In the genomic region with DNA sequence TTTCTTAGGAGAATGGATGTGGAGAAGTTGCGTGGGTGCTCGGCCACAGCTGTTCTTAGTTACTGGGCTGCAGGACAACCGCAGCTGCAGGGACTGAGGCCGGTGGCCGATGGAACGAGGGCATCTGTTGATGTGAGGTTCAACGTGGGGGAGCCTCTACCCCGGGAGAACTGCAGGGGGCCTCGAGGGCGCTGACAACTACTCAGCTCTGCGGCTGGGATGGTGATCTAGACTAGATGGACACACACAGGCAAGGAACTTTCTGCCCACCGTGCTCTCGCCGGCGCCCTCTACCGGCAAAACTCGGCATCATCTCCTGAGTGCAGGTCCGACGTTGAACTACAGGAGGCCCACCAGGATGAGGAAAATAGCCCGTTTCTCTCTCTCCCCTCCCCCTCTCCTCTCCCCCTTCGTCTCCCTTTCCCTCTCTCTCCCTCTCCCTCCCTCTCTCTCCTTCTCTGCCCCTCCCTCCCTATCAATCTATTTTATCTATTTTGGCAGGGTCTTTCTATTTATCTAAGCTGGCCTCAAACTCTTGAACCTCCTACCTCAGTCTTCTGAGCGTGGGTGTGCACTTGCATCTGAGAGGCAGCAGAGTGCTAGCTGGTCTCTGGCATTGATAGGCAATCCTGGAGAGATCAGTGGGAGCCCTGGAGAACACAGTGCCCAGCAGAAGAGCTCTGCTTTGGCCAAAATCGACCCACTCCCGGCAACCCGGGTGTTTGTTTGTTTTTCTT, we compare ENCODE assay signal across 8 mouse cellular contexts. TPM values are rescaled to one million over a fixed set of nuclear protein-coding genes. Genes with fewer than 3 reads are reported as not detected.
DNase-seq lines count a peak whose midpoint lies in the region; ATAC-seq and TF ChIP-seq lines count a peak whose summit lies in the region.

No protein-coding gene starts in this region.

- no peak overlapping the region for H3K9ac ChIP-seq in midbrain, embryonic 16.5 days (ENCODE audit: low read depth, low read length)
- peak overlapping the region; percentile 45; the same call in 1 of the 2 replicates for H3K9ac ChIP-seq in intestine, embryonic 16.5 days (ENCODE audit: low read depth, low read length)

- peak; percentile 90 for DNase-seq in midbrain, embryonic 10.5 days (ENCODE audit: low spot score)
- peak; percentile 81 for DNase-seq in embryo, embryonic 11.5 days (ENCODE audit: low read depth, low spot score)
- DNase-seq in left cerebral cortex, postnatal 25 days (ENCODE audit: low spot score in 2 of 2), result peak; percentile 83 to 84
- peak; percentile 91 for DNase-seq in mesoderm, embryonic 11.5 days (ENCODE audit: low read depth, low spot score)

- H3K4me1 ChIP-seq in midbrain, embryonic 10.5 days, result peaks cover 31% of the 10 kb centered on the region
- H3K4me1 ChIP-seq in midbrain, embryonic 16.5 days (ENCODE audit: control insufficient read depth, insufficient read depth, low read length), result peaks cover 7% of the 10 kb centered on the region
- peaks cover 20% of the 10 kb centered on the region for H3K4me1 ChIP-seq in intestine, embryonic 16.5 days (ENCODE audit: control insufficient read depth, insufficient read depth, low read length)
- H3K4me1 ChIP-seq in small intestine, adult 2 months (ENCODE audit: control insufficient read depth, insufficient read depth, insufficient read length, low read length), result peaks cover 3% of the 10 kb centered on the region; the same call in 1 of the 2 replicates

- H3K9me3 ChIP-seq in midbrain, embryonic 10.5 days (replicated peaks), result no peaks in the 10 kb centered on the region
- no peaks in the 10 kb centered on the region for H3K9me3 ChIP-seq in midbrain, embryonic 16.5 days (replicated peaks; ENCODE audit: control insufficient read depth, low read length, poor library complexity, severe bottlenecking)
- H3K9me3 ChIP-seq in intestine, embryonic 16.5 days (ENCODE audit: control insufficient read depth, low read length), result no peaks in the 10 kb centered on the region

- TF ChIP-seq CTCF in small intestine, adult 2 months (IDR thresholded peaks at IDR 0.05; ENCODE audit: extremely low read depth, insufficient read length, insufficient replicate concordance, low read depth, low read length), result peak; percentile 96; the same call in 1 of the 2 replicates

- H3K27ac ChIP-seq in midbrain, embryonic 10.5 days (replicated peaks), result peak overlapping the region; percentile 64
- no peak overlapping the region for H3K27ac ChIP-seq in midbrain, embryonic 16.5 days (ENCODE audit: low read length)
- no peak overlapping the region for H3K27ac ChIP-seq in intestine, embryonic 16.5 days (ENCODE audit: low read length)
- H3K27ac ChIP-seq in small intestine, adult 2 months (ENCODE audit: insufficient read depth, low read depth, low read length), result no peak overlapping the region

- H3K4me3 ChIP-seq in midbrain, embryonic 10.5 days, result no peak overlapping the region
- no peak overlapping the region for H3K4me3 ChIP-seq in midbrain, embryonic 16.5 days (ENCODE audit: low read depth, low read length)
- no peak overlapping the region for H3K4me3 ChIP-seq in intestine, embryonic 16.5 days (ENCODE audit: low read length)
- H3K4me3 ChIP-seq in small intestine, adult 2 months (ENCODE audit: low read depth, low read length), result no peak overlapping the region

- no peak for ATAC-seq in midbrain, embryonic 16.5 days
- peak; percentile 85 for ATAC-seq in granulocyte monocyte progenitor cell, adult 5-6 weeks (replicated peaks; ENCODE audit: poor library complexity, severe bottlenecking)
- peak; percentile 57 for ATAC-seq in intestine, embryonic 16.5 days

- no peaks in the 10 kb centered on the region for H3K36me3 ChIP-seq in midbrain, embryonic 10.5 days
- H3K36me3 ChIP-seq in midbrain, embryonic 16.5 days (ENCODE audit: control insufficient read depth, insufficient read depth, low read length), result no peaks in the 10 kb centered on the region
- no peaks in the 10 kb centered on the region for H3K36me3 ChIP-seq in intestine, embryonic 16.5 days (ENCODE audit: control insufficient read depth, insufficient read depth, low read length)
- H3K36me3 ChIP-seq in small intestine, adult 2 months (ENCODE audit: control insufficient read depth, insufficient read depth, low read length), result no peaks in the 10 kb centered on the region

- no peaks in the 10 kb centered on the region for H3K27me3 ChIP-seq in midbrain, embryonic 10.5 days (ENCODE audit: low read depth, poor library complexity, severe bottlenecking)
- H3K27me3 ChIP-seq in midbrain, embryonic 16.5 days (ENCODE audit: control insufficient read depth, insufficient read depth, low read depth, low read length), result no peaks in the 10 kb centered on the region
- no peaks in the 10 kb centered on the region for H3K27me3 ChIP-seq in intestine, embryonic 16.5 days (replicated peaks; ENCODE audit: control insufficient read depth, insufficient read depth, low read length)
- H3K27me3 ChIP-seq in small intestine, adult 2 months (ENCODE audit: control insufficient read depth, insufficient read depth, low read length), result no peaks in the 10 kb centered on the region

- H3K4me2 ChIP-seq in midbrain, embryonic 16.5 days (ENCODE audit: low read length), result no peak overlapping the region
- peak overlapping the region; percentile 32 for H3K4me2 ChIP-seq in intestine, embryonic 16.5 days (ENCODE audit: low read depth, low read length)

- 23% methylated on average over 25 of the region's 25 CpGs for WGBS in midbrain, embryonic 10.5 days
- WGBS in midbrain, embryonic 16.5 days, result 23% methylated on average over 25 of the region's 25 CpGs
- WGBS in intestine, embryonic 16.5 days, result 16% methylated on average over 25 of the region's 25 CpGs
- 16% methylated on average over 25 of the region's 25 CpGs for WGBS in small intestine, adult 2 months

- no peak for TF ChIP-seq POLR2A in small intestine, adult 2 months (IDR thresholded peaks at IDR 0.05; ENCODE audit: low read depth, low read length)

- intact Hi-C loops in left cerebral cortex, postnatal 25 days (cut with DNase I), result loop anchor here (1.0 to 10.0 kb wide), 3 partner anchors 65 to 152 kb away; partner anchors contain the start of gene Bcl2l1

RNA-seq across cellular contexts. Expression of gene Cox4i2, which starts 12.6 kb away (rescaled TPM):
- polyA plus RNA-seq in midbrain, embryonic 10.5 days (2016; fragmentation: Nextera tagmentation; extraction: Ambion mirVana), result 4.2 and 4.6 TPM in 2 replicates
- polyA plus RNA-seq in midbrain, embryonic 16.5 days (2015; fragmentation: Nextera tagmentation; extraction: Ambion mirVana), result 5.0 and 5.4 TPM in 2 replicates
- total RNA-seq in granulocyte monocyte progenitor cell, adult 5-6 weeks (2014; fragmentation: Nextera tagmentation), result 6.8 and 13.0 TPM in 2 replicates
- total RNA-seq in granulocyte monocyte progenitor cell, adult 5-6 weeks (2017), result 6.0 TPM in 1 of 2 replicates, not detected in the other
- 14.8 and 15.3 TPM in 2 replicates for polyA plus RNA-seq in intestine, embryonic 16.5 days (2015; fragmentation: Nextera tagmentation; extraction: Ambion mirVana)
- total RNA-seq in left cerebral cortex, postnatal 25 days (2021), result 1 to 10 TPM; 1.8 to 2.6 TPM
- 0.50 and 1.7 TPM in 2 replicates for polyA plus RNA-seq in small intestine, adult 2 months (2012; rRNA removed)

RNA-seq across cellular contexts. Expression of gene Id1, which starts 30.5 kb away (rescaled TPM):
- 70.2 and 86.2 TPM in 2 replicates for polyA plus RNA-seq in midbrain, embryonic 10.5 days (2016; fragmentation: Nextera tagmentation; extraction: Ambion mirVana)
- 23.7 and 35.7 TPM in 2 replicates for polyA plus RNA-seq in midbrain, embryonic 16.5 days (2015; fragmentation: Nextera tagmentation; extraction: Ambion mirVana)
- 5.5 and 7.6 TPM in 2 replicates for total RNA-seq in granulocyte monocyte progenitor cell, adult 5-6 weeks (2014; fragmentation: Nextera tagmentation)
- 5.0 and 6.6 TPM in 2 replicates for total RNA-seq in granulocyte monocyte progenitor cell, adult 5-6 weeks (2017)
- polyA plus RNA-seq in intestine, embryonic 16.5 days (2015; fragmentation: Nextera tagmentation; extraction: Ambion mirVana), result 96.1 and 107 TPM in 2 replicates
- 10 to 100 TPM; 19.9 to 30.4 TPM for total RNA-seq in left cerebral cortex, postnatal 25 days (2021)
- polyA plus RNA-seq in small intestine, adult 2 months (2012; rRNA removed), result 585 and 916 TPM in 2 replicates
